Mouse (Mus musculus) embryonic facial prominence, embryonic 14.5 days (tissue): Measurements from ENCODE around the gene Mdc1. TPM values are rescaled to one million over a fixed set of nuclear protein-coding genes. Genes with fewer than 3 reads are reported as not detected.

Experiments used
- ATAC-seq: fragments of 200-750 bp; cut with Nextera tagmentation; 2 replicates; pipeline ENCODE4 v1.8.0; 2017; ENCODE audit warnings: low read depth, moderate number of reproducible peaks, moderate TSS enrichment
- DNase-seq: peaks from one replicate; pipeline ENCODE4 v3.0.0-alpha.2; 2015; ENCODE audit warnings: low spot score
- H3K27ac ChIP-seq: fragments of 300-500 bp; sonication (generic); replicated peaks from 2 replicates; pipeline ENCODE4 v1.5.1; 2014; ENCODE audit warnings: low read depth, mild to moderate bottlenecking, low read length, moderate library complexity
- H3K27me3 ChIP-seq: fragments of 300-500 bp; sonication (generic); replicated peaks from 2 replicates; pipeline ENCODE4 v1.6.1; 2014; ENCODE audit warnings: low read length; ENCODE audit not compliant: control insufficient read depth, insufficient read depth
- H3K36me3 ChIP-seq: fragments of 300-500 bp; sonication (generic); 2 replicates; pipeline ENCODE4 v1.6.1; 2014; ENCODE audit warnings: low read length, mixed read lengths; ENCODE audit not compliant: control insufficient read depth, insufficient read depth
- H3K4me1 ChIP-seq: fragments of 300-500 bp; sonication (generic); 2 replicates; pipeline ENCODE4 v1.6.1; 2014; ENCODE audit warnings: antibody characterized with exemption, low read length; ENCODE audit not compliant: control insufficient read depth, insufficient read depth
- H3K4me2 ChIP-seq: fragments of 300-500 bp; sonication (generic); 2 replicates; pipeline ENCODE4 v1.6.1; 2014; ENCODE audit warnings: low read depth, mild to moderate bottlenecking, low read length, moderate library complexity, mixed read lengths
- H3K4me3 ChIP-seq: fragments of 300-500 bp; sonication (generic); 2 replicates; pipeline ENCODE4 v1.5.1; 2014; ENCODE audit warnings: low read depth, mild to moderate bottlenecking, low read length
- H3K9ac ChIP-seq: fragments of 300-500 bp; sonication (generic); 2 replicates; pipeline ENCODE4 v1.6.1; 2014; ENCODE audit warnings: low read depth, mild to moderate bottlenecking, low read length, moderate library complexity, mixed read lengths
- H3K9me3 ChIP-seq: fragments of 300-500 bp; sonication (generic); 2 replicates; pipeline ENCODE4 v1.6.1; 2016; ENCODE audit warnings: low read length; ENCODE audit not compliant: control insufficient read depth
- WGBS: fragments of 180-500 bp; shearing (Covaris S2); extraction: QIAGEN DNeasy Blood & Tissue Kit; methylation state at CpG from one replicate; pipeline ENCODE4 v1.1.7; 2014; 5-methylcytosine and 5-hydroxymethylcytosine counted together
- polyA plus RNA-seq: library from polyadenylated mRNA; unstranded; fragments of >200 nt; fragmentation: Nextera tagmentation; extraction: Ambion mirVana; gene quantifications from 2 replicates; pipeline ENCODE4 v1.2.1, GENCODE M21; 2014

Mdc1 gene
- polyA plus RNA-seq, 1 experiment from 2014 or later = 10.2 TPM

DNA sequence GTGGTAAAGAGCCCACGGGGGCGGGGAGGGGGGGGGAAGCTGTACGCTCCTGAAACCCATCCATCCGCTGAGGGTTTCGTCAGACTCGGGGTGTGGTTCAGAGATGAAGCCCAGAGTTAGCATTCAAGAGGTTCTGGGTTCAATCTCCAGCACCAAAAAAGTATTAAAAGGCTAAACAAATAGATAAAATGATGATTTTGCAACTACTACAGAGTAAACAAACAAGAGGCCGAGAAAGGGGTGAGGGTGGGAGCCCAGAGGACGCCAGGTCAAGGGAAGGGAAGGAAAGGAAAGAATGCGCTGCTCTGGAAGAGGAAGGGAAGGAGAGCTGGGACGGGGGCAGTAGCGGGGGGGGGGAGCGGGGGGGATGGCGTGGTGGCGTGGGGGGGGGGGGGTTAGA is 24.6 kb upstream of the Mdc1 start:
- DNase-seq (no peak), ATAC-seq (no peak)
- Histone ChIP-seq H3K4me2 (no peak overlapping the region), H3K27ac (peak overlapping the region; percentile 50), H3K9me3 (no peaks in the 10 kb centered on the region), H3K27me3 (no peaks in the 10 kb centered on the region), H3K4me1 (peaks cover 55% of the 10 kb centered on the region), H3K9ac (no peak overlapping the region), H3K36me3 (no peaks in the 10 kb centered on the region), H3K4me3 (no peak overlapping the region)
- WGBS = 33% methylated on average over 10 of the region's 14 CpGs

DNA sequence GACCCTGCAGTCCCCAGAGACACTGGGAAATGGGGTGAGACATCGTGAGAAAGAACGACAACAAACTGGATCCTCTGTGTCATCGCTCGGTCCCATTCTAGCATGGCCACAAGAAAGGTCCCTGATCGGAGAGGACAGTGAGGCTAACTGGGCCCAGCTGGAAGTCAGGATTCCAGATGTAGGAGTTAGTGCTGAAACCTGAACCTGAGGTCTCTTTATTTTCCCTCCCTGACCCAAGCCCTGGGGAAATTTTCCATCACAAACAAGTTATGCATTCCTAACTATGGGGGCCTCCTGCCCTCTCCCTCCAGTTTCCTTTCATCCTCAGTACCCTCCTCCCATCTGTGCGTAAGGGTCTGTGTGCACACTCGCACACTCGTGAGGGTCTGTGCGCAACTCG is 24.1 kb upstream of the Mdc1 start:
- WGBS = 17% methylated on average over 10 of the region's 10 CpGs
- ATAC-seq = no peak
- Histone ChIP-seq H3K9me3 (no peaks in the 10 kb centered on the region), H3K4me3 (no peak overlapping the region), H3K4me1 (peaks cover 51% of the 10 kb centered on the region), H3K9ac (no peak overlapping the region), H3K27me3 (no peaks in the 10 kb centered on the region), H3K36me3 (no peaks in the 10 kb centered on the region), H3K27ac (peak overlapping the region; percentile 36), H3K4me2 (peak overlapping the region; percentile 10; the same call in 1 of the 2 replicates)
- no peak for DNase-seq

DNA sequence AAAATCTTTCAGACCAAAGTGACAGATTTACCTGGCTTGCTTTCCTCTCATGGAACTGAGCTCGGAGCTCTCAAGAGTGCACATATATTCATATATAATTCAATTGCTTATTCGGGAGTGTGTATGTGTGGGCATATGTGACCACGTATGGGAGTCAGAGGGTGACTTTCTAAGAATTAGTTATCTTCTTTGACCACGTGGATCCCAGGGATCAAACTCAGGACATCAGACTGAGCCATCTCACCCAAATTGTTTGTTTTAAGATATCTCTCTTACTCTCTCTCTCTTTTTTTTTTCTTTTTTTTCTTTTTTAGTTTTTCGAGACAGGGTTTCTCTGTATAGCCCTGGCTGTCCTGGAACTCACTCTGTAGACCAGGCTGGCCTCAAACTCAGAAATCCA is 21.2 kb upstream of the Mdc1 start:
- 75% methylated on average over 5 of the region's 5 CpGs for WGBS
- Histone ChIP-seq H3K27ac (no peak overlapping the region), H3K9me3 (no peaks in the 10 kb centered on the region), H3K9ac (no peak overlapping the region), H3K4me1 (peaks cover 27% of the 10 kb centered on the region), H3K27me3 (no peaks in the 10 kb centered on the region), H3K4me2 (no peak overlapping the region), H3K4me3 (no peak overlapping the region), H3K36me3 (no peaks in the 10 kb centered on the region)
- ATAC-seq (no peak), DNase-seq (no peak)

DNA sequence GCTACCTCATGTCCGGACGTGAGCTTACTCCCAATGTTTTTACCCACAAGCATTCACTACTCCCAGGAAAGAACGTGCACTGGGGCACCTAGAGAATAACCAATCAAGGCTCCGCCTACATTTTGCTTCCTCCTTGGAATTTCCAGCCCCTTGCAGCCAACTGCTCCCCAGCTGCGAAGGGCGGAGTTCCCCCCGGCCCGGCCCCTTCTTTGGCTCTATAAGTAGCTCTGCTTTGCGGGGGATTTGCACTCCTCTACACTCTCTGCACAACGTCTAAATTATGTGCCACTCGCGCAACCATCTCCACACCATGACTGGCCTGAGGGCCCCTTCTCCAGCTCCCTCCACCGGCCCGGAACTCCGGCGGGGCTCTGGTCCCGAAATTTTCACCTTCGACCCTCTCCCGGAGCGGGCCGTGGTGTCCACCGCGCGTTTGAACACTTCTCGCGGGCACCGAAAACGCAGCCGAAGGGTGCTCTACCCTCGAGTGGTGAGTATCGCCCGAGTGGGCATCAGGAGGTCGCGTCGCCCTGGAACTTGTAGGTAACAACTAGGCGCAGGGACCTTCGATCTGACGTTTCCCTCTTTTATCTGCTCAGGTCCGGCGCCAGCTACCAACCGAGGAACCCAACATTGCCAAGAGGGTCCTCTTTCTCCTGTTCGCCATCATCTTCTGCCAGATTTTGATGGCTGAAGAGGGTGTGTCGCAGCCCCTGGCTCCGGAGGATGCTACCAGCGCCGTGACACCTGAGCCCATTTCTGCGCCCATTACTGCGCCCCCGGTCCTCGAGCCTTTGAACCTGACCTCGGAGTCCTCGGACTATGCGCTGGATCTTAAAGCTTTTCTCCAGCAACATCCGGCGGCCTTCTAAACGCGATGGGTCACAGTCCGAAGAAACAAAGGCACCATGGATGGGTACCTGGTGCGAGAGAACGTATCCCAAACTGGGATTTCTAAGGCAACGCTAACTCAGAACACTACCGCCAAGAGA is 19.6 kb upstream of the Mdc1 start, which contains the start of gene Ier3:
Gene Ier3, plus strand, starts transcription at position 246 of the 992 bp plus-strand sequence.
- DNase-seq (peak; percentile 94), ATAC-seq (peak; percentile 69)
- H3K4me1 ChIP-seq = peaks cover 20% of the 10 kb centered on the region
- WGBS = under 1% methylated on average over 60 of the region's 62 CpGs
- H3K36me3 ChIP-seq = peaks cover 8% of the 10 kb centered on the region
- peak within 1 kb of the TSS; percentile 70 for H3K4me3 ChIP-seq
- peak within 1 kb of the TSS; percentile 98 for H3K4me2 ChIP-seq
- H3K9ac ChIP-seq = peak within 1 kb of the TSS; percentile 78
- peak within 1 kb of the TSS; percentile 76 for H3K27ac ChIP-seq
- no peaks in the 10 kb centered on the region for H3K9me3 ChIP-seq
- no peaks in the 10 kb centered on the region for H3K27me3 ChIP-seq

DNA sequence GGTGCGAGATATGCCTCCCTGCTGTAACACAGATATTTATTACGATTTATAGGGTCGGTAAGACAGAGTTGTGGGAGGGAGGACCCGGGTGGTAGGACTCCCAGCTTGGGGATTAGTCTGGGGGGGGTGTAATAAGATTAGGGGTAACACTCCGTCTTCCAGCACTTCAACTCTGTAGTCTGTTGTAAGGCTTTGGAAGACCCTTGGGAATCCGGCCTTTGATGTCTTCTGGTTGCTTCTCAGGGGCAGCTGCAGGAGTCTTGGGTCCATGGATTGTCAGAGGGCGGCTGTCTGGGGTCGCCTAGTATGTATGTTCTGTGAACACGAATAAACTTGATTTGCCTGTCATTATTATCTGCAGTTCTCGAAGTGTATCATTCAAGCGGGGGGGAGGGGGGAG is 18.8 kb upstream of the Mdc1 start:
- ATAC-seq (peak; percentile 9; the same call in 1 of the 2 replicates), DNase-seq (no peak)
- Histone ChIP-seq H3K4me1 (peaks cover 12% of the 10 kb centered on the region), H3K4me3 (peak overlapping the region; percentile 70), H3K4me2 (peak overlapping the region; percentile 98), H3K9me3 (no peaks in the 10 kb centered on the region), H3K36me3 (peaks cover 16% of the 10 kb centered on the region), H3K27me3 (no peaks in the 10 kb centered on the region), H3K27ac (peak overlapping the region; percentile 30; the same call in 1 of the 2 replicates), H3K9ac (peak overlapping the region; percentile 78)
- 1% methylated on average over 11 of the region's 11 CpGs for WGBS

DNA sequence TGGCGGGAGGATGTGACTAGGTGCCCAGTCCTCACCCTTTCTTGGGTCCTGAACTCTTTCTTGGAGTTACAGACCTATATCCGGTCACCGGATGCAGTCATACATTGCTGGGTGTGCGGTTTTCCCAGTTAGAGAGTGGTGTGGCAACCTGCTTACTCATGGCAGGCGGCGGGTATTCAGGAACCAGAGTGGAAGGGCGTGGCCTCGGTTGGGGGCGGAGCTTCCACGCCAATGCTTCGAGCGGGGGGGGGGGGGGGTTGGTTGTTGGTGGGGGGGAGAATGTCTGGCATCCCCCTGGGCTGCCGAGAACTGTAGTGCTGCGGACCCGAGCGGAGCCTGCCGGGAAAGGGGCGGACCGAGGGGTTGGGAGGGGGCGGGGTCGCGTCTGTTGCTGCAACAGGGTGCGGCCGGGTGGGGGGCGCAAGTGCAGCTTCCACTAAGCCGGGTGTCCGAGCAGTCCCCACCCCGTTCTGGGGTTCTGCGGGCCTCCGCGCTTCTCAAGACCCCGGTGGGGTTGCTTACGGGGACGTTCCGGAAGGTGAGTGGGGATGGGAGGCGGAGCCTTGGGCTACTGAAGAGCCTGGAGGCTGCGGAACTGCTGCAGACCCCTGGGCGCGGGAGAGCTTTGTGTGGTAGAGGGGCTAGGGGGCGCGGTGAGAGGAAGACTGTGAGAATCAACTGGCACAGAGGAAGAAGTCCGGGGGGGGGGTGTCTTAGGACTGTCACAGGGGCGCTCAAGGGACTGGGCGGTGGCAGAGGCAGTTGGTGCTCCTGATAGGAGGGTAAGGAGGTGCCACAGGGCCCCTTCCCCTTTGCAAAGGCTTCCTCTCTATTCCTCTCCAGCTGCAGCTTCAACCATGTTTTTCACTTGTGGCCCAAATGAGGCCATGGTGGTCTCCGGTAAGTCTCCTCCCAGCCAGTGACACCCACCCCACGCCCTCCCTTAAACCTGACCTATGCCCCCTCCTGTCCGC is 18.1 kb upstream of the Mdc1 start, which contains the start of gene Flot1:
Gene Flot1, plus strand, starts transcription at position 267 of the 974 bp plus-strand sequence.
- ATAC-seq = peak; percentile 89
- H3K4me1 ChIP-seq = peaks cover 10% of the 10 kb centered on the region
- H3K36me3 ChIP-seq = peaks cover 19% of the 10 kb centered on the region
- peak within 1 kb of the TSS; percentile 78 for H3K9ac ChIP-seq
- H3K27ac ChIP-seq = peak within 1 kb of the TSS; percentile 79
- H3K4me3 ChIP-seq = peak within 1 kb of the TSS; percentile 70
- H3K9me3 ChIP-seq = no peaks in the 10 kb centered on the region
- DNase-seq = peak; percentile 94
- H3K4me2 ChIP-seq = peak within 1 kb of the TSS; percentile 98
- 1% methylated on average over 27 of the region's 47 CpGs for WGBS
- H3K27me3 ChIP-seq = no peaks in the 10 kb centered on the region

DNA sequence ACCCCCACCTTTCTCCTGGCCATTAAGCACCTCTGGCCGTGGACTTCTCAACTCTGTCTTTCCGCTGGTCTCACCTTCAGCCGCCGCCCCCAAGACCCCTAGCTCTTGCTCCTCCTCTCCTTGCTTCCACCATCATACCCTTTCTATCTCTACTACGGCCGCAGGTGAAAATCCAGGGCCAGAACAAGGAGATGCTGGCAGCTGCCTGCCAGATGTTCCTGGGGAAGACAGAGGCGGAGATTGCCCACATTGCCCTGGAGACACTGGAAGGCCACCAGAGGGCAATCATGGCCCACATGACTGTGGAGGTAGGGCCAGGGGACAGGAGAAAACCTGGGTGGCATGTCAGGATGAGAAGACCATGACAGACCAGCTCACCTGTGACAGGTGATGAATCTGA is 16.9 kb upstream of the Mdc1 start:
- Histone ChIP-seq H3K27me3 (no peaks in the 10 kb centered on the region), H3K4me1 (peaks cover 10% of the 10 kb centered on the region), H3K36me3 (peaks cover 19% of the 10 kb centered on the region), H3K9ac (no peak overlapping the region), H3K4me3 (peak overlapping the region; percentile 70; the same call in 1 of the 2 replicates), H3K4me2 (peak overlapping the region; percentile 98), H3K9me3 (no peaks in the 10 kb centered on the region), H3K27ac (no peak overlapping the region)
- ATAC-seq (no peak), DNase-seq (no peak)
- 52% methylated on average over 7 of the region's 7 CpGs for WGBS
